Mouse (Mus musculus) midbrain, embryonic 16.5 days (tissue): Measurements from ENCODE around the gene Zbtb17. TPM values are rescaled to one million over a fixed set of nuclear protein-coding genes. Genes with fewer than 3 reads are reported as not detected.

Experiments
- ATAC-seq: fragments of 200-750 bp; cut with Nextera tagmentation; 2 replicates; pipeline ENCODE4 v1.8.0; 2017; ENCODE audit warnings: moderate TSS enrichment
- H3K27ac ChIP-seq: fragments of 300-500 bp; sonication (generic); 2 replicates; pipeline ENCODE4 v1.5.1; 2014; ENCODE audit warnings: mild to moderate bottlenecking, low read length, mixed read lengths
- H3K27me3 ChIP-seq: fragments of 300-500 bp; sonication (generic); 2 replicates; pipeline ENCODE4 v1.6.1; 2014; ENCODE audit warnings: low read depth, low read length, mixed read lengths; ENCODE audit not compliant: control insufficient read depth, insufficient read depth
- H3K36me3 ChIP-seq: fragments of 300-500 bp; sonication (generic); 2 replicates; pipeline ENCODE4 v1.6.1; 2014; ENCODE audit warnings: mild to moderate bottlenecking, low read length, moderate library complexity, mixed read lengths; ENCODE audit not compliant: control insufficient read depth, insufficient read depth
- H3K4me1 ChIP-seq: fragments of 300-500 bp; sonication (generic); 2 replicates; pipeline ENCODE4 v1.6.1; 2014; ENCODE audit warnings: mild to moderate bottlenecking, low read length, mixed read lengths; ENCODE audit not compliant: control insufficient read depth, insufficient read depth
- H3K4me2 ChIP-seq: fragments of 300-500 bp; sonication (generic); 2 replicates; pipeline ENCODE4 v1.6.1; 2014; ENCODE audit warnings: mild to moderate bottlenecking, low read length, mixed read lengths
- H3K4me3 ChIP-seq: fragments of 300-500 bp; sonication (generic); 2 replicates; pipeline ENCODE4 v1.5.1; 2014; ENCODE audit warnings: low read depth, mild to moderate bottlenecking, low read length, moderate library complexity, mixed read lengths
- H3K9ac ChIP-seq: fragments of 300-500 bp; sonication (generic); 2 replicates; pipeline ENCODE4 v1.6.1; 2014; ENCODE audit warnings: low read depth, low read length, mixed read lengths
- H3K9me3 ChIP-seq: fragments of 300-500 bp; sonication (generic); replicated peaks from 2 replicates; pipeline ENCODE4 v1.6.1; 2014; ENCODE audit warnings: mild to moderate bottlenecking, low read length, mixed read lengths; ENCODE audit not compliant: control insufficient read depth, poor library complexity, severe bottlenecking
- WGBS: fragments of 180-500 bp; shearing (Covaris S2); extraction: QIAGEN DNeasy Blood & Tissue Kit; methylation state at CpG from one replicate; pipeline ENCODE4 v1.1.7; 2014; 5-methylcytosine and 5-hydroxymethylcytosine counted together
- polyA plus RNA-seq: library from polyadenylated mRNA; unstranded; fragments of >200 nt; fragmentation: Nextera tagmentation; extraction: Ambion mirVana; gene quantifications from 2 replicates; pipeline ENCODE4 v1.2.1, GENCODE M21; 2015

The Zbtb17 gene
- polyA plus RNA-seq, 1 experiment from 2014 or later = 42.7 TPM

GRCm38 (mm10) chr4:141423288-141423687 is 21.2 kb upstream of the Zbtb17 start:
- Histone ChIP-seq H3K9ac (no peak overlapping the region), H3K4me2 (no peak overlapping the region), H3K36me3 (no peaks in the 10 kb centered on the region), H3K4me1 (peaks cover 11% of the 10 kb centered on the region), H3K27ac (no peak overlapping the region), H3K9me3 (no peaks in the 10 kb centered on the region), H3K4me3 (no peak overlapping the region), H3K27me3 (peaks cover 3% of the 10 kb centered on the region; the same call in 1 of the 2 replicates)
- no peak for ATAC-seq
- 84% methylated on average over 5 of the region's 5 CpGs for WGBS

- ATAC-seq = no peak
- peaks cover 11% of the 10 kb centered on the region for H3K4me1 ChIP-seq
- H3K9ac ChIP-seq = no peak overlapping the region
- H3K27ac ChIP-seq = no peak overlapping the region
- no peaks in the 10 kb centered on the region for H3K9me3 ChIP-seq
- no peak overlapping the region for H3K4me3 ChIP-seq
- 88% methylated on average over 13 of the region's 13 CpGs for WGBS
- no peak overlapping the region for H3K4me2 ChIP-seq
- peaks cover 3% of the 10 kb centered on the region; the same call in 1 of the 2 replicates for H3K27me3 ChIP-seq
- no peaks in the 10 kb centered on the region for H3K36me3 ChIP-seq
These were observed 20.6 kb upstream of the Zbtb17 start for GRCm38 (mm10) chr4:141423691-141424431.

- H3K27ac ChIP-seq = peak overlapping the region; percentile 4
- WGBS = 3% methylated on average over 36 of the region's 36 CpGs
- ATAC-seq = peak; percentile 95
These were observed 18.7 kb upstream of the Zbtb17 start for GRCm38 (mm10) chr4:141425484-141426479.

GRCm38 (mm10) chr4:141426796-141427745 is 17.4 kb upstream of the Zbtb17 start:
- peaks cover 3% of the 10 kb centered on the region; the same call in 1 of the 2 replicates for H3K27me3 ChIP-seq
- H3K9ac ChIP-seq = no peak overlapping the region
- H3K9me3 ChIP-seq = no peaks in the 10 kb centered on the region
- H3K4me2 ChIP-seq = peak overlapping the region; percentile 81; the same call in 1 of the 2 replicates
- 87% methylated on average over 10 of the region's 10 CpGs for WGBS
- no peak for ATAC-seq
- no peaks in the 10 kb centered on the region for H3K36me3 ChIP-seq
- no peak overlapping the region for H3K4me3 ChIP-seq
- no peak overlapping the region for H3K27ac ChIP-seq
- H3K4me1 ChIP-seq = peaks cover 11% of the 10 kb centered on the region

More at GRCm38 (mm10) chr4:141425484-141426479, 18.7 kb upstream of the Zbtb17 start:
- Histone ChIP-seq H3K4me3 (peak overlapping the region; percentile 52), H3K4me2 (peak overlapping the region; percentile 81), H3K27me3 (peaks cover 3% of the 10 kb centered on the region; the same call in 1 of the 2 replicates), H3K9me3 (no peaks in the 10 kb centered on the region), H3K36me3 (no peaks in the 10 kb centered on the region), H3K9ac (peak overlapping the region; percentile 72), H3K4me1 (peaks cover 11% of the 10 kb centered on the region)

GRCm38 (mm10) chr4:141427921-141428320 is 16.5 kb upstream of the Zbtb17 start:
- 86% methylated on average over 13 of the region's 13 CpGs for whole genome bisulfite sequencing

GRCm38 (mm10) chr4:141429381-141429780 is 15.1 kb upstream of the Zbtb17 start:
- H3K27me3 ChIP-seq = peaks cover 3% of the 10 kb centered on the region; the same call in 1 of the 2 replicates
- no peak overlapping the region for H3K9ac ChIP-seq
- no peak overlapping the region for H3K4me2 ChIP-seq
- H3K4me1 ChIP-seq = peaks cover 11% of the 10 kb centered on the region
- H3K4me3 ChIP-seq = no peak overlapping the region
- ATAC-seq = no peak
- no peak overlapping the region for H3K27ac ChIP-seq
- WGBS = 90% methylated on average over 6 of the region's 6 CpGs
- H3K9me3 ChIP-seq = no peaks in the 10 kb centered on the region
- H3K36me3 ChIP-seq = no peaks in the 10 kb centered on the region

More at GRCm38 (mm10) chr4:141427921-141428320, 16.5 kb upstream of the Zbtb17 start:
- Histone ChIP-seq H3K36me3 (no peaks in the 10 kb centered on the region), H3K9me3 (no peaks in the 10 kb centered on the region), H3K4me1 (peaks cover 11% of the 10 kb centered on the region), H3K4me2 (no peak overlapping the region), H3K9ac (no peak overlapping the region), H3K4me3 (no peak overlapping the region), H3K27ac (no peak overlapping the region), H3K27me3 (peaks cover 3% of the 10 kb centered on the region; the same call in 1 of the 2 replicates)
- ATAC-seq = no peak

GRCm38 (mm10) chr4:141429847-141430246 is 14.6 kb upstream of the Zbtb17 start:
- H3K27me3 ChIP-seq = peaks cover 2% of the 10 kb centered on the region; the same call in 1 of the 2 replicates
- peaks cover 11% of the 10 kb centered on the region for H3K4me1 ChIP-seq
- no peaks in the 10 kb centered on the region for H3K9me3 ChIP-seq
- no peaks in the 10 kb centered on the region for H3K36me3 ChIP-seq
- no peak overlapping the region for H3K9ac ChIP-seq
- no peak overlapping the region for H3K27ac ChIP-seq
- 48% methylated on average over 9 of the region's 9 CpGs for WGBS
- H3K4me3 ChIP-seq = no peak overlapping the region
- H3K4me2 ChIP-seq = no peak overlapping the region
- ATAC-seq = no peak

- Histone ChIP-seq H3K4me1 (peaks cover 5% of the 10 kb centered on the region; the same call in 1 of the 2 replicates), H3K36me3 (no peaks in the 10 kb centered on the region), H3K27me3 (no peaks in the 10 kb centered on the region; the same call in 1 of the 2 replicates), H3K9me3 (no peaks in the 10 kb centered on the region), H3K9ac (no peak overlapping the region), H3K27ac (no peak overlapping the region), H3K4me3 (no peak overlapping the region), H3K4me2 (no peak overlapping the region)
- no peak for ATAC-seq
- 42% methylated on average over 9 of the region's 9 CpGs for WGBS
These were observed 13.5 kb upstream of the Zbtb17 start for GRCm38 (mm10) chr4:141430997-141431396.
